8 mouse cellular contexts compared by ENCODE assay signal in the genomic region with DNA sequence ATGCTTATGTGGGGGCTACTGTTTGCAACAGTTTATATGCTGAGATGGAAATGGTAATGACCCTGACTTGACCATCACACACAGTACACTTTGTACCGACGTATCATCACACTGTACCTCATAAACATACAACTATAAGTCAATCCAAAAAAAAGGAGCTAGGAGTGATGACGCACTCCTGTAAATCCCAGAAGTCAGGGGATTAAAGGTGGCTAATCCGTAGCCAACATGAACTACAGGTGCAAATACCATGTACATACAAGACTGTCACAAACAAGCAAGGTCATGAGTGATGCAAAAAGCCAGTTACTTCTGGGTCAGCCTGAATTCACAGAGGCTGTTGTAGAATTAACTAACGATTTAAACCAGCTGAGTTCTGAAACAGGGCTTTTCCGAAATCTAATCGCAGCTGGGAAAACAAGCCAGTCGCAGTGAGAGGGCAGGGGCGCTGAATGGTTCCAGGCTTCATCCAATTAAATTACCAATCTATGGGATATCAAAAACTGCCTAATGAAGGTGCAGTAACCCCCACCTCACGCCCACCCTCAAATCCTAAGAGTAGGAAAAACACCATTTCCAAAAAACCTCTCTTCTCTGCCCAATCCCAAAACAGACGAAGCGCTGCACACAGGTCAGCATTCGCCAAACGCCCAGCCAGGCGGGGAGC. TPM values are rescaled to one million over a fixed set of nuclear protein-coding genes. Genes with fewer than 3 reads are reported as not detected.
A peak's percentile ranks its signal among the peaks of the same experiment; 100 is the strongest.
DNase-seq lines count a peak whose midpoint lies in the region; ATAC-seq and TF ChIP-seq lines count a peak whose summit lies in the region.

No protein-coding gene starts in this region.

- ATAC-seq in kidney, embryonic 14.5 days (ENCODE audit: low FRiP score, low TSS enrichment), result no peak
- peak; percentile 57; the same call in 1 of the 2 replicates for ATAC-seq in forebrain, embryonic 12.5 days (ENCODE audit: low FRiP score)
- peak; percentile 14; the same call in 1 of the 2 replicates for ATAC-seq in liver, embryonic 14.5 days (ENCODE audit: insufficient read depth)

- H3K27ac ChIP-seq in kidney, embryonic 14.5 days (ENCODE audit: low read depth, low read length), result peak overlapping the region; percentile 75
- peak overlapping the region; percentile 84 for H3K27ac ChIP-seq in forebrain, embryonic 12.5 days
- peak overlapping the region; percentile 53; the same call in 1 of the 2 replicates for H3K27ac ChIP-seq in liver, embryonic 14.5 days

- H3K9me3 ChIP-seq in kidney, embryonic 14.5 days (ENCODE audit: control insufficient read depth, low read length), result no peaks in the 10 kb centered on the region
- no peaks in the 10 kb centered on the region for H3K9me3 ChIP-seq in forebrain, embryonic 12.5 days
- H3K9me3 ChIP-seq in liver, embryonic 14.5 days (ENCODE audit: control insufficient read depth, low read length), result no peaks in the 10 kb centered on the region

- no peaks in the 10 kb centered on the region; the same call in 1 of the 2 replicates for H3K4me1 ChIP-seq in kidney, embryonic 14.5 days (ENCODE audit: control insufficient read depth, insufficient read depth, low read length)
- H3K4me1 ChIP-seq in forebrain, embryonic 12.5 days, result peaks cover 9% of the 10 kb centered on the region
- H3K4me1 ChIP-seq in liver, embryonic 14.5 days (replicated peaks; ENCODE audit: control insufficient read depth in 2 of 2, insufficient read depth in 2 of 2, low read length in 1 of 2), result peaks cover 0 to 4% of the 10 kb centered on the region in 2 experiments; a peak in 1 of 4 replicates

- H3K4me2 ChIP-seq in kidney, embryonic 14.5 days (replicated peaks; ENCODE audit: low read depth, low read length), result peak overlapping the region; percentile 45
- H3K4me2 ChIP-seq in forebrain, embryonic 12.5 days, result peak overlapping the region; percentile 74
- H3K4me2 ChIP-seq in liver, embryonic 14.5 days (ENCODE audit: low read depth), result peak overlapping the region; percentile 80

- no peak for TF ChIP-seq CTCF in liver, embryonic 14.5 days (IDR thresholded peaks at IDR 0.05; ENCODE audit: low read depth)

- H3K36me3 ChIP-seq in kidney, embryonic 14.5 days (ENCODE audit: control insufficient read depth, insufficient read depth, low read length), result no peaks in the 10 kb centered on the region
- H3K36me3 ChIP-seq in forebrain, embryonic 12.5 days (replicated peaks), result no peaks in the 10 kb centered on the region
- no peaks in the 10 kb centered on the region for H3K36me3 ChIP-seq in liver, embryonic 14.5 days (replicated peaks; ENCODE audit: control insufficient read depth, insufficient read depth, low read depth)

- no peak for TF ChIP-seq EP300 in liver, embryonic 14.5 days (IDR thresholded peaks at IDR 0.05; ENCODE audit: low read depth)

- 10% methylated on average over 15 of the region's 15 CpGs for WGBS in kidney, embryonic 14.5 days
- 14% methylated on average over 15 of the region's 15 CpGs for WGBS in forebrain, embryonic 12.5 days
- 20% methylated on average over 15 of the region's 15 CpGs for WGBS in liver, embryonic 14.5 days (ENCODE audit: insufficient replicate concordance)

- H3K4me3 ChIP-seq in kidney, embryonic 14.5 days (ENCODE audit: low read length), result peak overlapping the region; percentile 55
- peak overlapping the region; percentile 65 for H3K4me3 ChIP-seq in forebrain, embryonic 12.5 days (replicated peaks)
- peak overlapping the region; percentile 66 to 79 for H3K4me3 ChIP-seq in liver, embryonic 14.5 days (ENCODE audit: insufficient read depth in 1 of 2, low read depth in 2 of 2, low read length in 2 of 2)

- no peak for DNase-seq in kidney, postnatal 25 days
- DNase-seq in adipocyte (ENCODE audit: low spot score), result peak; percentile 5
- no peak for DNase-seq in liver, embryonic 14.5 days (ENCODE audit: low read depth in 3 of 3, low spot score in 3 of 3)
- no peak for DNase-seq in urinary bladder, postnatal 4 days (ENCODE audit: low spot score in 2 of 2)
- DNase-seq in right cerebral cortex, postnatal 14 days, result no peak
- DNase-seq in right cerebral cortex, postnatal 25 days, result no peak

- H3K27me3 ChIP-seq in kidney, embryonic 14.5 days (ENCODE audit: control insufficient read depth, insufficient read depth, low read length), result no peaks in the 10 kb centered on the region
- H3K27me3 ChIP-seq in forebrain, embryonic 12.5 days, result no peaks in the 10 kb centered on the region
- H3K27me3 ChIP-seq in liver, embryonic 14.5 days (ENCODE audit: control insufficient read depth, insufficient read depth, low read length), result no peaks in the 10 kb centered on the region

- H3K9ac ChIP-seq in kidney, embryonic 14.5 days (ENCODE audit: low read depth, low read length), result peak overlapping the region; percentile 73
- H3K9ac ChIP-seq in forebrain, embryonic 12.5 days, result peak overlapping the region; percentile 86
- peak overlapping the region; percentile 82 for H3K9ac ChIP-seq in liver, embryonic 14.5 days (replicated peaks)

RNA-seq across cellular contexts. Expression of gene Bbs4, which starts 0.6 kb away (rescaled TPM):
- polyA plus RNA-seq in kidney, embryonic 14.5 days (2014; fragmentation: Nextera tagmentation; extraction: Ambion mirVana), result 14.1 and 15.5 TPM in 2 replicates
- polyA plus RNA-seq in forebrain, embryonic 12.5 days (2016; fragmentation: Nextera tagmentation; extraction: Ambion mirVana), result 25.4 and 28.7 TPM in 2 replicates
- polyA plus RNA-seq in liver, embryonic 14.5 days (2012; rRNA removed), result 0.70 and 1.1 TPM in 2 replicates
- 1.6 and 2.5 TPM in 2 replicates for polyA plus RNA-seq in liver, embryonic 14.5 days (2014; fragmentation: Nextera tagmentation; extraction: Ambion mirVana)
